ENCODE assay signal across 9 mouse cellular contexts in the genomic region with DNA sequence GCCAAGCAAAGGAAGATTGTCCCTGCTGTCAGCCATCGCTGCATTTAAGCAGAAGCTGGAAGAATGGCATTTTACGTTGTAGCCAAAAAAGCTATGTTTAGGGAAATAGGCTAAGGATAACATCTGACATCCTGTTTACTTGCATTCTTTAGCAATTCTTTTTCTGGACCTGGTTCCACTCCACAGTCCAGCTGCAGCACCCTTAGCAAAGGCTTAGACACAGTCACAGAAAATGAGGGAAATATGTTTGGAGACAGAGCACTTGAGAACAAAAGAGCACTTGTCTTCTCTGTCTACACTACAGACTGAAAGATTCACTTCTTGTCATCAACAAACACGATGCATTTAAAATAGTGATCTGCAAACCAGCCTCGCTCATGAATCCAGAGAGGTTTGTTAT. TPM values are rescaled to one million over a fixed set of nuclear protein-coding genes. Genes with fewer than 3 reads are reported as not detected.
DNase-seq lines count a peak whose midpoint lies in the region; ATAC-seq lines count a peak whose summit lies in the region.
"Had no signal": no experiment of that assay in that cellular context is flagged by ENCODE, and none has a peak within 500 bp of the region (broad histone marks: within the 10 kb centered on the region; RNA-seq: fewer than 3 reads in every experiment).

No protein-coding gene starts in this region.

- H3K36me3 ChIP-seq in heart, embryonic 15.5 days = no peaks in the 10 kb centered on the region
- no peaks in the 10 kb centered on the region for H3K36me3 ChIP-seq in lung, embryonic 15.5 days
- H3K36me3 ChIP-seq: forebrain, embryonic 12.5 days had no signal

- 41% methylated on average over 4 of the region's 4 CpGs for WGBS in heart, embryonic 15.5 days
- WGBS in lung, embryonic 15.5 days = 51% methylated on average over 4 of the region's 4 CpGs

- peak overlapping the region; percentile 12; the same call in 1 of the 2 replicates for H3K27ac ChIP-seq in heart, embryonic 15.5 days
- H3K27ac ChIP-seq in lung, embryonic 15.5 days = peak overlapping the region; percentile 47; the same call in 1 of the 2 replicates
- peak overlapping the region; percentile 99 for H3K27ac ChIP-seq in brown adipose tissue, adult 24 weeks (replicated peaks; ENCODE audit: low read depth, low read length)
- H3K27ac ChIP-seq: forebrain, embryonic 12.5 days; hindbrain, postnatal 0 days had no signal

- peak overlapping the region; percentile 36 for H3K4me2 ChIP-seq in heart, embryonic 15.5 days
- peak overlapping the region; percentile 5; the same call in 1 of the 2 replicates for H3K4me2 ChIP-seq in lung, embryonic 15.5 days
- H3K4me2 ChIP-seq: forebrain, embryonic 12.5 days had no signal

- no peaks in the 10 kb centered on the region for H3K27me3 ChIP-seq in heart, embryonic 15.5 days
- no peaks in the 10 kb centered on the region for H3K27me3 ChIP-seq in lung, embryonic 15.5 days
- H3K27me3 ChIP-seq: forebrain, embryonic 12.5 days had no signal

- no peak overlapping the region for H3K4me3 ChIP-seq in heart, embryonic 15.5 days
- no peak overlapping the region for H3K4me3 ChIP-seq in lung, embryonic 15.5 days
- H3K4me3 ChIP-seq in brown adipose tissue, adult 24 weeks (ENCODE audit: insufficient read depth, low read depth, low read length) = peak overlapping the region; percentile 90; the same call in 1 of the 2 replicates
- H3K4me3 ChIP-seq: forebrain, embryonic 12.5 days had no signal

- H3K9me3 ChIP-seq in heart, embryonic 15.5 days (replicated peaks) = no peaks in the 10 kb centered on the region
- no peaks in the 10 kb centered on the region for H3K9me3 ChIP-seq in lung, embryonic 15.5 days
- H3K9me3 ChIP-seq: forebrain, embryonic 12.5 days had no signal

- no peak for ATAC-seq in heart, embryonic 15.5 days (replicated peaks; ENCODE audit: insufficient number of reproducible peaks, insufficient read depth, low FRiP score, low read depth)
- ATAC-seq in lung, embryonic 15.5 days (ENCODE audit: borderline replicate concordance, extremely low read depth, low FRiP score, low TSS enrichment) = no peak

- DNase-seq in heart, adult 8-10 months (ENCODE audit: low spot score) = no peak
- DNase-seq in lung, postnatal 14 days = no peak
- peak; percentile 10 for DNase-seq in lung, postnatal 10 days
- no peak for DNase-seq in cerebellum, adult 9-10 months

- H3K9ac ChIP-seq in heart, embryonic 15.5 days = no peak overlapping the region
- H3K9ac ChIP-seq in lung, embryonic 15.5 days = no peak overlapping the region
- H3K9ac ChIP-seq: forebrain, embryonic 12.5 days had no signal

- 0 out of 2 replicates have a peak, but pooled peaks cover 3% of the 10 kb centered on the region for H3K4me1 ChIP-seq in heart, embryonic 15.5 days (replicated peaks)
- no peaks in the 10 kb centered on the region for H3K4me1 ChIP-seq in lung, embryonic 15.5 days
- H3K4me1 ChIP-seq in brown adipose tissue, adult 24 weeks (ENCODE audit: control insufficient read depth, insufficient read depth, insufficient read length, low read length) = no peaks in the 10 kb centered on the region; the same call in none of the 2 replicates
- H3K4me1 ChIP-seq: forebrain, embryonic 12.5 days had no signal

RNA-seq across cellular contexts. Expression of a gene that starts 0.7 kb away (rescaled TPM):
- polyA plus RNA-seq in heart, embryonic 15.5 days (2015; fragmentation: Nextera tagmentation; extraction: Ambion mirVana) = 35.6 and 36.0 TPM in 2 replicates
- total RNA-seq in heart, adult 8-10 months (2022) = 10 to 100 TPM; 60.5 to 71.3 (median 67.7) TPM
- polyA plus RNA-seq in lung, embryonic 15.5 days (2015; fragmentation: Nextera tagmentation; extraction: Ambion mirVana) = 15.8 and 20.6 TPM in 2 replicates
- polyA plus RNA-seq in brown adipose tissue, adult 24 weeks (2012; ENCODE audit: insufficient read depth, insufficient read length, missing spikeins) = 15.1 and 22.8 TPM in 2 replicates

RNA-seq across cellular contexts. Expression of a gene that starts 53.6 kb away (rescaled TPM):
- polyA plus RNA-seq in heart, embryonic 15.5 days (2015; fragmentation: Nextera tagmentation; extraction: Ambion mirVana) = 75.9 and 80.1 TPM in 2 replicates
- total RNA-seq in heart, adult 8-10 months (2022) = 10 to 100 TPM; 19.4 to 32.7 (median 23.2) TPM
- 138 TPM in 2 replicates for polyA plus RNA-seq in lung, embryonic 15.5 days (2015; fragmentation: Nextera tagmentation; extraction: Ambion mirVana)
- 13.7 and 18.0 TPM in 2 replicates for polyA plus RNA-seq in brown adipose tissue, adult 24 weeks (2012; ENCODE audit: insufficient read depth, insufficient read length, missing spikeins)

Comparison
In these comparisons a context has a peak if more than half of its experiments do, and no peak if none do; other contexts are left out.
1. H3K27ac ChIP-seq: peak in every context shown above with its lines; median percentile 99 in brown adipose tissue, adult 24 weeks; 47 in lung, embryonic 15.5 days; 12 in heart, embryonic 15.5 days.